Mouse (Mus musculus): Measurements from ENCODE around the gene Hspa4.
A peak's percentile ranks its signal among the peaks of the same experiment; 100 is the strongest.
"Not testable (repeated sequence)": the region's sequence is repeated elsewhere in the genome, so short reads cannot be mapped to it uniquely, and the experiment has no call there.

Hspa4 gene

GRCm38 (mm10) chr11:53307558-53308065, 7.4 kb upstream of the Hspa4 start:
- DNase-seq (ENCODE audit: low spot score in 2 of 2): no peak

GRCm38 (mm10) chr11:53306965-53307364, 6.7 kb upstream of the Hspa4 start:
- DNase-seq (ENCODE audit: low spot score in 2 of 2): no peak

- no peak for DNase-seq (ENCODE audit: low spot score in 2 of 2)
Observed at GRCm38 (mm10) chr11:53304044-53304840, 4.0 kb upstream of the Hspa4 start.

GRCm38 (mm10) chr11:53301167-53301515, 884 bp upstream of the Hspa4 start:
- no peak for DNase-seq (ENCODE audit: low spot score in 2 of 2)

- DNase-seq (ENCODE audit: low spot score in 2 of 2): peak; percentile 37 to 61
Observed at GRCm38 (mm10) chr11:53299551-53300329, 517 bp downstream of the Hspa4 start.

- no peak for DNase-seq (ENCODE audit: low spot score in 2 of 2)
Observed at GRCm38 (mm10) chr11:53297947-53298860, 2.1 kb downstream of the Hspa4 start.

DNA sequence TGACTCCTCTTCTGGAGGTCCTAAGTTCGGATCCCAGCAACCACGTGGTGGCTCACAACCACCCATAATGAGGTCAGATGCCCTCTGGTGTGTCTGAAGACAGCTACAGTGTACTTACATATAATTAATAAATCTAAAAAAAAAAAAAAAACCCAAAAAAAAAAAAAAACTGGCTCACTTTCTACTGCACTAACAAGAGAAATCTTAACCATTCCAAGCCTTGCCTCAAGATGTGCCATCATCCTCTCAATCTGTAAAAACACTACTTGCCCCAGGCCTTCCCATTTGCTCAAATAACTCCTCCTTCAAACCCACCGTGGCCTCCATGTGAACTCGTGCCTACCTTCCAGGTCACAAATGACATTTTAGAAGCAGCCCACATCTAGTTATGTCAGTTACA, 3.4 kb downstream of the Hspa4 start:
- no peak for DNase-seq (ENCODE audit: low spot score in 2 of 2)

DNA sequence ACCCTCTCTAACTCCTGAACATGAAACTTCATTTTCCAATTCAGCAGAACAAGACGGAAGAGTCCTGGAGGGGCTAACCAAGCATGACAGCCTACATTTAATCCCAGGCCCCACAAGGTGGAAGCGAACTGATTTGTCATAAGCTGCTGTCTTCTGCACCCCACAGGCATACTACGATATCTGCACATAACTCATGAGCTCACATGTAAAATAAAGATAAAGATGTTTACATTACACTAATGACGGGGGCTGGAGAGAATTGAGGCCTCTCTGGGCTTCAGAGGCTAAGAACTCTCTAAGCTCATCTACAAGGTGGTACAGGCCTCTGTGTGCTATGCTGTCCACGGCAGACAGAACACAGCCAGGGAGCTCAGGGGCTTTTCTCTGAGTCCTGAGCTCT, 5.8 kb downstream of the Hspa4 start:
- no peak for DNase-seq (ENCODE audit: low spot score in 2 of 2)

DNA sequence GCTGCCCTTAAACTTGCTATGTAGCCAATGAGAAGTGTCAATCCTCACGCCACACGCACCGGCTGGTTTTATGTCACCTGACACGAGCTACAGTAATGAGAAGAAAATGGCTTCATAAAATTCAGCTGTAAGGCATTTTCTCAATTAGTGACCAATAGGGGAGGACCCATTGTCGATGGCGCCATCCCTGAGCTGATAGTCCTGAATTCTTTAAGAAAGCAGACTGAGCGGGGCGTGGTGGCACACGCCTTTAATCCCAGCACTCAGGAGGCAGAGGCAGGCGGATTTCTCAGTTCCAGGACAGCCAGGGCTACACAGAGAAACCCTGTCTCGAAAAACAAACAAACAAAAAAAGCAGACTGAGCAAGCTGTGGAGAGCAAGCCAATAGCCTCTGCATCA, 9.4 kb downstream of the Hspa4 start:
- DNase-seq (ENCODE audit: low spot score in 2 of 2): no peak

DNA sequence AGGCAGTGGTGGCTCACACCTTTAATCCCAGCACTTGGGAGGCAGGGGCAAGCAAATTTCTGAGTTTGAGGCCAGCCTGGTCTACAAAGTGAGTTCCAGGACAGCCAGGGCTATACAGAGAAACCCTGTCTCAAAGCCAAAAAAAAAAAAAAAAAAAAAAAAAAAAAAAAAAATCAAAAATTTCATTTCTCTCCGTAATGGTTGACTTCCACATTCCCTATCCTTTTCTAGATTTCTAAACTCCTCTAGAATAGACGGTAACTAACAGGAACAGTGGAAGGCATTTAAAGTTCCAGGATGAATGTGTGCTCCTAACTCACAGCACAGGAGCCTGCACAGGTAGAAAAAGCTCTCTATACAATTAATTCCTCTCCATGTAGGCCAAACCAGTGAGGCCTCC, 10.1 kb downstream of the Hspa4 start:
- DNase-seq (ENCODE audit: low spot score in 2 of 2): not testable (repeated sequence)

GRCm38 (mm10) chr11:53285885-53286284, 14.4 kb downstream of the Hspa4 start:
- no peak for DNase-seq (ENCODE audit: low spot score in 2 of 2)

GRCm38 (mm10) chr11:53278411-53278810, 21.8 kb downstream of the Hspa4 start:
- DNase-seq (ENCODE audit: low spot score in 2 of 2): no peak

GRCm38 (mm10) chr11:53275358-53275757, 24.9 kb downstream of the Hspa4 start:
- DNase-seq (ENCODE audit: low spot score in 2 of 2): no peak

- DNase-seq (ENCODE audit: low spot score in 2 of 2): no peak
Observed at GRCm38 (mm10) chr11:53273313-53273712, 26.9 kb downstream of the Hspa4 start.

- no peak for DNase-seq (ENCODE audit: low spot score in 2 of 2)
Observed at GRCm38 (mm10) chr11:53269596-53269995, 30.7 kb downstream of the Hspa4 start.

GRCm38 (mm10) chr11:53260556-53260955, 39.7 kb downstream of the Hspa4 start:
- DNase-seq (ENCODE audit: low spot score in 2 of 2): no peak

- no peak for DNase-seq (ENCODE audit: low spot score in 2 of 2)
Observed at GRCm38 (mm10) chr11:53260056-53260455, 40.2 kb downstream of the Hspa4 start.

DNA sequence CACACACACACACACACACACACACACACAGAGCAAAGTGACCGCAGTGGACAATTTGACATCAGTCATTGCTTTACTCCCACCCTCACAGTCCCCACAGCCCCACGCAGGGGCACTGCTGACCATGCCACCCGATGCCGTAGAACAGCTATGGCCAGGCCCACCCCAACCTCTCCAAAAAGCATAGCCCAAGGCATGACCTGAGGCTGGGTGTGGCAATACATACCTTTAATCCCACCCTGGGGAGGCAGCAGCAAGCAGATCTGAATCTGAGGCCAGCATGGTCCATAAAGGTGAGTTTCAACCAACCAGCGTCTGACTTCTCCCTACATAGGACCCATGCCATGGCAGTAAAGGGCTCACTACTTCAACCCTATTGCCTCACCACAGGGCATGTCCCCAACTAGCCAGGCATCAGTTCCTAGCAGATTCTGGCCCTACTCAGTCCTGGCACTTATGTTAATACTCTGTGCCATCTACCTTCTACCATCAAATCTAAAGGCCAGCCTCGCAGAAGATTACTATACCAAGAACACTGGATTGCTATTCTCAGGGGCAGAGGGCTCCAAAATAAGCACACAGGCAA, 41.1 kb downstream of the Hspa4 start:
- no peak for DNase-seq (ENCODE audit: low spot score in 2 of 2)

GRCm38 (mm10) chr11:53256914-53257313, 43.3 kb downstream of the Hspa4 start:
- DNase-seq (ENCODE audit: low spot score in 2 of 2): no peak

DNA sequence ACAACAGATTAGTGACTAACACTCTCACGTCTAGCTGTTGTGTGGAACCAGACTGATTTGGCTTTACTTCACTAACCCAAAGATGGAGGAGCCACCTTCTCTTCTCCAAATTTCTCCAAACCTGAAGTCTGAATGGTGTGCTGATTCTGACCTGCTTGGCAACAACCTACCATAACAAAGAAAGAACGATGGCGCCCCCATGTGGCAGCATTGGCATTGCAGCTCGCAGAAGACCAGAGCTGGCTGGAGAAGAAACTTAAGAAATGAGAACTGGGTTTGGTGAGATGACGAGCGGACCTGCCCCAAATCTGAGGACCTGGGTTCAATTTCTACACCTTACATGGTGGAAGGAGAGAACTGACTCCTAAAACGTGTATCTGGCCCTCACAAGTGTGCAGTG, 45.3 kb downstream of the Hspa4 start:
- DNase-seq (ENCODE audit: low spot score in 2 of 2): peak; percentile 35 to 73

GRCm38 (mm10) chr11:53254428-53254827, 45.8 kb downstream of the Hspa4 start:
- no peak for DNase-seq (ENCODE audit: low spot score in 2 of 2)

All from urinary bladder, adult 18-20 months (tissue).